Mouse (Mus musculus): ENCODE data around the gene Serpina3m.
"Not testable (repeated sequence)": the region's sequence is repeated elsewhere in the genome, so short reads cannot be mapped to it uniquely, and the experiment has no call there.

Gene Serpina3m

GRCm38 (mm10) chr12:104388477-104388876 lies 50.2 kb downstream of the Serpina3m start:
- CTCF ChIA-PET, result interaction anchor here (0.7 kb wide), 1 partner anchor 16 kb away, joined by 19 read pairs; no protein-coding TSS in a partner anchor

- CTCF ChIA-PET, result not testable (repeated sequence)
Observed at GRCm38 (mm10) chr12:104391057-104391456, 52.8 kb downstream of the Serpina3m start.

GRCm38 (mm10) chr12:104403968-104404367 lies 65.7 kb downstream of the Serpina3m start:
- CTCF ChIA-PET, result no interaction called here

- CTCF ChIA-PET, result interaction anchor here (0.6 kb wide), 1 partner anchor 114 kb away, joined by 3 read pairs; no protein-coding TSS in a partner anchor
Observed at GRCm38 (mm10) chr12:104406454-104406885, 68.2 kb downstream of the Serpina3m start, which contains the start of gene Serpina3n. TSS of gene Serpina3n (plus strand) at chr12:104406729.

- CTCF ChIA-PET, result no interaction called here
Observed at GRCm38 (mm10) chr12:104412507-104412906, 74.2 kb downstream of the Serpina3m start.

- CTCF ChIA-PET, result no interaction called here
Observed at GRCm38 (mm10) chr12:104414576-104414975, 76.3 kb downstream of the Serpina3m start.

- CTCF ChIA-PET, result no interaction called here
Observed at GRCm38 (mm10) chr12:104415625-104416315, 77.5 kb downstream of the Serpina3m start.

- CTCF ChIA-PET, result interaction anchor here (0.6 to 1.2 kb wide), 7 partner anchors 8 to 423 kb away, joined by 3 to 11 read pairs (median 4); no protein-coding TSS in a partner anchor
Observed at GRCm38 (mm10) chr12:104418340-104419135, 80.3 kb downstream of the Serpina3m start.

GRCm38 (mm10) chr12:104419136-104419462 lies 80.8 kb downstream of the Serpina3m start:
- CTCF ChIA-PET, result interaction anchor here (0.6 to 1.2 kb wide), 4 partner anchors 9 to 446 kb away, joined by 3 to 9 read pairs (median 6); no protein-coding TSS in a partner anchor

- CTCF ChIA-PET, result no interaction called here
Observed at GRCm38 (mm10) chr12:104422615-104423392, 84.5 kb downstream of the Serpina3m start.

GRCm38 (mm10) chr12:104425591-104425990 lies 87.3 kb downstream of the Serpina3m start:
- CTCF ChIA-PET, result interaction anchor here (0.8 kb wide), 1 partner anchor 25 kb away, joined by 4 read pairs; no protein-coding TSS in a partner anchor

- CTCF ChIA-PET, result no interaction called here
Observed at GRCm38 (mm10) chr12:104426915-104427314, 88.6 kb downstream of the Serpina3m start.

- CTCF ChIA-PET, result no interaction called here
Observed at GRCm38 (mm10) chr12:104431359-104431758, 93.1 kb downstream of the Serpina3m start.

- CTCF ChIA-PET, result no interaction called here
Observed at GRCm38 (mm10) chr12:104433214-104433613, 94.9 kb downstream of the Serpina3m start.

- CTCF ChIA-PET, result no interaction called here
Observed at GRCm38 (mm10) chr12:104433951-104434735, 95.9 kb downstream of the Serpina3m start.

GRCm38 (mm10) chr12:104440087-104440760 lies 101.9 kb downstream of the Serpina3m start:
- CTCF ChIA-PET, result interaction anchor here (0.6 kb wide), 1 partner anchor 79 kb away, joined by 3 read pairs; no protein-coding TSS in a partner anchor

- CTCF ChIA-PET, result no interaction called here
Observed at GRCm38 (mm10) chr12:104443716-104444115, 105.4 kb downstream of the Serpina3m start.

All from spleen, embryonic (tissue).